Mouse (Mus musculus): ENCODE results near the gene B3gnt2.

DNA sequence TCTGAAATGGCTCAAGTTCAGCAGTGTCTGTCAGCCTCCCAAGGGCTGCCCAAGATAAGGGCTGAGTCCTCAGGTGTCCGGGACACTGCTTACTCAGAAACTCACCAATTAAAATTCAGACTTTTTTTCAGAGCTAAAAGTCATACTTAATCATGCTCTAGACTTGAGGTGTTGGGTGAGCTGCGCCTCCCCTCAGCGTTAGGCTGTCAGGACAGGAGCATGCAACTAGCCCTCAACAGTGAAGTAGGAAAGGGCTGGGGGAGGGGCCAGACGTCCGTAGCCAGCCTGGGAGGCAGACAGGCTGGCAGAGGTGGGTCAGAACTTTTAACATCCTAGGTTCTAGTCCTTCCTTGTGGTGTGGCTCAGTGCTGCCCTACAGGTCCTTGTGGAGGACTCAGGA lies 108.2 kb downstream of the B3gnt2 start:
- TF ChIP-seq CTCF (IDR thresholded peaks at IDR 0.05; ENCODE audit: borderline replicate concordance, insufficient read depth, low read length): no peak
- no peak for TF ChIP-seq POLR2A (IDR thresholded peaks at IDR 0.05; ENCODE audit: low read depth, low read length)

All from embryonic fibroblast, embryonic 13.5 days (primary cell).